Mouse (Mus musculus) forebrain, embryonic 11.5 days (tissue): ENCODE results near the gene Atp5mpl. TPM values are rescaled to one million over a fixed set of nuclear protein-coding genes. Genes with fewer than 3 reads are reported as not detected.

Experiments used
- ATAC-seq: fragments of 200-750 bp; cut with Nextera tagmentation; replicated peaks from 2 replicates; pipeline ENCODE4 v1.8.0; 2017; ENCODE audit warnings: moderate TSS enrichment; ENCODE audit not compliant: low FRiP score
- DNase-seq: peaks from one replicate; pipeline ENCODE4 v3.0.0-alpha.2; 2017; ENCODE audit warnings: low spot score
- H3K27ac ChIP-seq: fragments of 300-500 bp; sonication (generic); 2 replicates; pipeline ENCODE4 v1.5.1; 2014; ENCODE audit warnings: low read depth, low read length
- H3K27me3 ChIP-seq: fragments of 300-500 bp; sonication (generic); 2 replicates; pipeline ENCODE4 v1.6.1; 2014; ENCODE audit warnings: mild to moderate bottlenecking, low read length, mixed read lengths; ENCODE audit not compliant: control insufficient read depth, insufficient read depth
- H3K36me3 ChIP-seq: fragments of 300-500 bp; sonication (generic); 2 replicates; pipeline ENCODE4 v1.6.1; 2014; ENCODE audit warnings: mild to moderate bottlenecking, low read length, moderate library complexity, mixed read lengths; ENCODE audit not compliant: control insufficient read depth, insufficient read depth
- H3K4me1 ChIP-seq: fragments of 300-500 bp; sonication (generic); replicated peaks from 2 replicates; pipeline ENCODE4 v1.6.1; 2014; ENCODE audit warnings: low read length, mixed read lengths; ENCODE audit not compliant: control insufficient read depth, insufficient read depth
- H3K4me2 ChIP-seq: fragments of 300-500 bp; sonication (generic); 2 replicates; pipeline ENCODE4 v1.6.1; 2014; ENCODE audit warnings: low read depth, mild to moderate bottlenecking, low read length, moderate library complexity, mixed read lengths; ENCODE audit not compliant: severe bottlenecking
- H3K4me3 ChIP-seq: fragments of 300-500 bp; sonication (generic); 2 replicates; pipeline ENCODE4 v1.5.1; 2014; ENCODE audit warnings: low read depth, low read length
- H3K9ac ChIP-seq: fragments of 300-500 bp; sonication (generic); 2 replicates; pipeline ENCODE4 v1.6.1; 2014; ENCODE audit warnings: low read length
- H3K9me3 ChIP-seq: fragments of 300-500 bp; sonication (generic); 2 replicates; pipeline ENCODE4 v1.6.1; 2016; ENCODE audit warnings: low read length, mixed read lengths; ENCODE audit not compliant: control insufficient read depth
- WGBS: fragments of 180-500 bp; shearing (Covaris S2); extraction: QIAGEN DNeasy Blood & Tissue Kit; methylation state at CpG from one replicate; pipeline ENCODE4 v1.1.7; 2014; 5-methylcytosine and 5-hydroxymethylcytosine counted together
- polyA plus RNA-seq: library from polyadenylated mRNA; unstranded; fragments of >200 nt; fragmentation: Nextera tagmentation; extraction: Ambion mirVana; gene quantifications from 2 replicates; pipeline ENCODE4 v1.2.1, GENCODE M21; 2014

Gene Atp5mpl
- polyA plus RNA-seq, 1 experiment from 2014 or later: 551 TPM

DNA sequence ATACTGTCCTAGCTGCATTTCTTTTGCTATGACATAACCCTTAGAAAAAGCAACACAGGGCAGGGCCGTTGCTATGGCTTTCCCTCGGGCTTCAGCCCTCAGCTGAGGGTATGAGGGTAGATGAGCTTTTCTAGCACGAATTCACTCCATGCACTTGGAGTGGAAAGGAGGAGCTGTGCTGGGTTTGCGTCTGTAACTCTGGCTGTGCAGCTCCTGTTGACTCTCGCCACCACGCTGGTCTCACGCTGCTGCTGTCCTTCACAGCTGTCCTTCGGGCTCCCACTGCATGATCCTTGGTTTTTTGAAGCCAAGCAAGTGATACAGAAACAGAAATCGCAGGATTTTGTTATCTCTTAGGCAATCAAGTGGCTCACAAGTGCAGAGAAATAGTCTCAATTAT lies 20.0 kb upstream of the Atp5mpl start:
- H3K4me1 ChIP-seq: no peaks in the 10 kb centered on the region
- no peak overlapping the region for H3K9ac ChIP-seq
- no peaks in the 10 kb centered on the region for H3K27me3 ChIP-seq
- DNase-seq (no peak), ATAC-seq (no peak)
- no peak overlapping the region for H3K4me2 ChIP-seq
- H3K27ac ChIP-seq: no peak overlapping the region
- H3K36me3 ChIP-seq: no peaks in the 10 kb centered on the region
- WGBS: 52% methylated on average over 9 of the region's 9 CpGs
- H3K4me3 ChIP-seq: no peak overlapping the region
- H3K9me3 ChIP-seq: no peaks in the 10 kb centered on the region

DNA sequence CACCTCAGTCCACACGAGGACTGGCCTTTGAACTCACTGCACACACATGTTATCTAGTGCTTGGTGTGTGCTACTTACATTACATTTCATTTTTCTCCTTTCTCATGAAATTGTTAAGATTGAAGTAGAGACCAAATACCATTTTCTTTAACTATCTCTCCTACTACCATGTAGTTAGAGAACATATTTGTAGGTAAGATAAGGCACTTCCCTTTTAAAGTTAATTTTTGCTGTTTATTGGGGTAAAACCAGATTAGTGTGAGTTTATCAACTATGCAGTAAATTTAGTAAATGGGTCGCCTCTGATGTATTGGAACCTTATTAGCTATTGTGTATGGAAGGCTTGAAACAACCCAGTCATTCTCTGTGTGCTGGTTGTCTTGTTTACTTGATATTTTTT lies 16.4 kb upstream of the Atp5mpl start:
- no peak overlapping the region for H3K4me2 ChIP-seq
- no peaks in the 10 kb centered on the region for H3K9me3 ChIP-seq
- H3K27me3 ChIP-seq: no peaks in the 10 kb centered on the region
- DNase-seq (no peak), ATAC-seq (no peak)
- no peaks in the 10 kb centered on the region for H3K4me1 ChIP-seq
- no peaks in the 10 kb centered on the region for H3K36me3 ChIP-seq
- no peak overlapping the region for H3K4me3 ChIP-seq
- 78% methylated on average over 2 of the region's 2 CpGs for whole genome bisulfite sequencing
- no peak overlapping the region for H3K9ac ChIP-seq
- no peak overlapping the region for H3K27ac ChIP-seq

DNA sequence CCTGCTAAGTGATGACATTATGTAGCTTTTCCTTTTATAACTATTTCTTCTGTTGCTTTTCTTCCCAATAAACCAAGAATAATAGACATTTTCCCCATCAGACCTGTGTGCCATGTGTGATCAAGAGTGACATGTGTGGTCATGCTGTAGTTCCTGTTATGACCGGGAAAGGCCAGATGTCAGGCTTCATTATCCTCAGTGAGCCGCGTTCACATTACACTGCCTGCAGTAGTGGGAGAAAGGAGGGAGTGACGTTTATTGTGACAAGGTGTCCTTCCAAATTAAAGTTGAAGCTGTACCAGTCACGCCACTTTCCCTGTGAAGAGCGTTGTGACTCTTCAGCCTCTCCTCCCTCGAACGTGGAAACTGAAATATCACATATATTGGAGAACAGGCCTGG lies 15.1 kb upstream of the Atp5mpl start:
- Histone ChIP-seq H3K4me3 (no peak overlapping the region), H3K27me3 (no peaks in the 10 kb centered on the region), H3K4me2 (no peak overlapping the region), H3K4me1 (no peaks in the 10 kb centered on the region), H3K9ac (no peak overlapping the region), H3K36me3 (no peaks in the 10 kb centered on the region), H3K9me3 (no peaks in the 10 kb centered on the region), H3K27ac (no peak overlapping the region)
- WGBS: 82% methylated on average over 8 of the region's 8 CpGs
- ATAC-seq: no peak
- DNase-seq: no peak

DNA sequence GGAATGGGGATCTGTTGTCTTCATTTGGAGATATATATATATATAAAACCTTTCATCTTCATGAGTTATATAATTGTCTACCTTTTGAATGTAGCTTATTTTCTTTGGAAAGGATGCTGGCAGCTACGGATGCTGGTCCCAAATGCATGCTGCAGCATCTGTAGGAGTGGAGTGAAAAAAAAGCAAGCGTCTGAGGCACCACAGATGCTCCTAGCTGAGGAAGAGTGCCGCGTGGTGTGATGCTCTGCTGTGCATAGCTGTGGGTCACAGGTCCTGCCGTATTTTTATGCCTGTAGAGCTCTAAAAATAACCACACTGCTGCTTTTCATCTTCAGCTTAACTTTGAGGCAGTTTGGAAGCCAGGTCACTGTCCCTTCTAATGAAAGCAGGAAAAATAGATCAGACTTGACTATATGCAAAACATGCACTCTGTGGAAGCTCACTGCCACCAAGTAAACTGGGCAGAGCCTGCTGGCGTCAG lies 14.2 kb upstream of the Atp5mpl start, which contains the start of gene Rd3l:
Gene Rd3l, minus strand, starts transcription at position 431 of the 481 bp plus-strand sequence.
- no peaks in the 10 kb centered on the region for H3K9me3 ChIP-seq
- no peaks in the 10 kb centered on the region for H3K4me1 ChIP-seq
- no peak within 1 kb of the TSS for H3K4me3 ChIP-seq
- H3K9ac ChIP-seq: no peak within 1 kb of the TSS
- no peak for DNase-seq
- no peak for ATAC-seq
- no peak within 1 kb of the TSS for H3K4me2 ChIP-seq
- no peaks in the 10 kb centered on the region for H3K27me3 ChIP-seq
- no peaks in the 10 kb centered on the region for H3K36me3 ChIP-seq
- H3K27ac ChIP-seq: no peak within 1 kb of the TSS
- WGBS: 82% methylated on average over 6 of the region's 6 CpGs

DNA sequence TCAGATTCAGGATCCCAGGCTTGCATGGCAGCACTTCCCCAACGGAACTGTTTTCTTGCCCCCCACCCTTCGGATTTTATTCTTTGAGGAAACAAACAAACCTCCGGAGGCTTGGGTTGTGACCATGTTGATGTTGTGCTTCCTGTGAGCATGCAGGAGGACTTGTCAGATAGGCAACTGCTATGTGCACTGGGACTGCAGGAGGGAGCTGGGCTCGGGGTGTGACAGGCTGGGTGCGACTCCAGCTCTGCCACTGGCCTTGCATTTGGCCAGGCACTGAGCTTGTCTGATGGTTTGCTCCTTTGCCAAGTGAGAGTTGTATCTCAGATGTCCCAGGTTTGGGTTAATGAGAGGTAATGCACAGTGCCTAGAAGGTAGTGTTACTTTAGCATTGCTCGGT lies 11.5 kb upstream of the Atp5mpl start:
- Histone ChIP-seq H3K4me3 (no peak overlapping the region), H3K4me2 (no peak overlapping the region), H3K4me1 (no peaks in the 10 kb centered on the region), H3K9me3 (no peaks in the 10 kb centered on the region), H3K27me3 (no peaks in the 10 kb centered on the region), H3K36me3 (no peaks in the 10 kb centered on the region), H3K9ac (no peak overlapping the region), H3K27ac (no peak overlapping the region)
- DNase-seq: no peak
- no peak for ATAC-seq
- WGBS: 82% methylated on average over 6 of the region's 6 CpGs

DNA sequence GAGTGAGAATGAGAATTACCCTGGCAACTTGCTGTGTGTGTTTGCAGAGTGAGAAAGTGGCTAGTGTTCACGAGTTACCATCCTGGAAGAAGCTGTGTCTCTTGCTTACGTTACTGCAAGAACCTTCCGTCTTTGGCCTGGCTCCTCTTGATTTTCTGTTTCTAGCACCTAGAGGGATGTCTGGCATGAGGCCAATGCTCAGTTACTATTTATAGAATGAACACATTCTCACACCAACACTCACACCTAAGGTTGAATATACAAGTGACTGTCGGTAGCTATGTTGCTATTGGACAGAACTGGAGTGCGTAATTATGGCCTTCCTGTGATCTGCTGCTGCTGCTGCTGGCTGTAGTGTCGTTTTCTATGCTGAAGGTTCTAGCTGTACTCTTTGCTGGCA lies 10.4 kb upstream of the Atp5mpl start:
- WGBS: 77% methylated on average over 6 of the region's 6 CpGs
- H3K4me3 ChIP-seq: no peak overlapping the region
- ATAC-seq (no peak), DNase-seq (no peak)
- no peaks in the 10 kb centered on the region for H3K9me3 ChIP-seq
- no peak overlapping the region for H3K27ac ChIP-seq
- H3K36me3 ChIP-seq: no peaks in the 10 kb centered on the region
- H3K27me3 ChIP-seq: no peaks in the 10 kb centered on the region
- no peak overlapping the region for H3K9ac ChIP-seq
- H3K4me2 ChIP-seq: no peak overlapping the region
- H3K4me1 ChIP-seq: no peaks in the 10 kb centered on the region

DNA sequence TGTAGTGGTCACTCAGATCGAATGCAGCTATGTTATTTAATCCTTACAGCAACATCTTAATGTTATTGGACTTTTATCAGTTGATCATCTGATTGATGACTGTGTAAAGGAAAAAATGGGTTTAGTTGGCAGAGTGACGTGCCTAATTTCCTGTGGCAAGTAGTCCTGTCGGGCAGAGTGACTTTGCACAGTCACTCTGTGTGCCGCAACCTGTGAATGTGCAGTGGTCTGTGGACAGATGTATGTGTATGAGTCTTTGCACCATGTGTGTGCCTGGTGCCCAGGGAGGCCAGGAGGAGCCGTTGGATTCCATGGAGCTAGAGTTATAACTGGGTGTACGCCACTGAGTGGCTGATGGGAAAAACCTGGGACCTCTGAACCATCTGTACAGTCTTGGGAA lies 7.8 kb upstream of the Atp5mpl start:
- Histone ChIP-seq H3K9ac (no peak overlapping the region), H3K27me3 (no peaks in the 10 kb centered on the region), H3K27ac (no peak overlapping the region), H3K36me3 (no peaks in the 10 kb centered on the region), H3K4me3 (no peak overlapping the region), H3K4me2 (no peak overlapping the region), H3K4me1 (no peaks in the 10 kb centered on the region), H3K9me3 (no peaks in the 10 kb centered on the region)
- WGBS: 88% methylated on average over 6 of the region's 6 CpGs
- ATAC-seq (no peak), DNase-seq (no peak)

DNA sequence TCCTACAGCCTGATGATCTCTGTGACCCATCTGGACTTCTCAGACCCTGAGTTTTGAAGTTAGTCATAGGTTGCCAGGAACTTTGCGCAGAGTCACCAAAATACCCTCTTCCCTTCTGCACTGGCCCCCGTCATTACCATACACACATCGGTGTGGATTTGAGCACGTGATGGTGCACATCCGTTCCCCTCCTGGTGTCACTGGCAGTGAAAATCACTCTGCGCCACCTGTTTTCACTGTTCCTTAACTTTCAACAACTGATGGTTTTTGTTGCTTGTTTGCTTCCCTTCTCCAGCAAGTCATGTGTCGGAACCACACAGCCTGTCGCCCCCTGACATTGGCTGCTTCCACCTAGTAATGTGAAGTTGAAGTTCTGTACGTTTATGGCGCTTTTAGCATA lies 5.7 kb upstream of the Atp5mpl start:
- no peaks in the 10 kb centered on the region for H3K9me3 ChIP-seq
- H3K36me3 ChIP-seq: no peaks in the 10 kb centered on the region
- ATAC-seq (no peak), DNase-seq (no peak)
- no peak overlapping the region for H3K4me3 ChIP-seq
- H3K27ac ChIP-seq: no peak overlapping the region
- no peak overlapping the region for H3K4me2 ChIP-seq
- H3K9ac ChIP-seq: no peak overlapping the region
- WGBS: 91% methylated on average over 10 of the region's 10 CpGs
- H3K4me1 ChIP-seq: no peaks in the 10 kb centered on the region
- H3K27me3 ChIP-seq: no peaks in the 10 kb centered on the region

DNA sequence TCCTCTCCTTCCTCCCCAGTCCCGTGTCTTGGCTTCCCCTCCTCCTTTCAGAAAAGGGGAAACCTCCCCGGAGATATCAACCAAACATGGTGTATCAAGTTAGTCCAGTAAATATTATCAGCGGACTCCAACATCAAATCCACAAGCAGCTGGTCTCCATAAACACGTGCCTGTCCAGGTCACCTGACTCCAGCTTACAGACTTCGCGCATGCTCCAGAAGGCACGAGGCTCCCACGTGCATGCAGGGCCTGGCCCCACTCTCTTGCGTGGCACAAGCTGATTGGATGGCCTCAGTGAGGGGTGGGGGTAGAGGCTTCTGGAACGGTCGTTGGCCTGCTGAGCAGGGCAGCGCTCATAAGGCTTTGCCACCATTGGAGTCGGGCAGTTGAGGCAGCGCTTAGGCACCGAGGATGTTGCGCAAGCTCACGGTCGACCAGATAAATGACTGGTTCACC lies 4.5 kb upstream of the Atp5mpl start, which contains the start of gene Tdrd9:
Gene Tdrd9, plus strand, starts transcription at position 329 of the 456 bp plus-strand sequence.
- Histone ChIP-seq H3K4me1 (no peaks in the 10 kb centered on the region), H3K36me3 (no peaks in the 10 kb centered on the region), H3K9ac (no peak within 1 kb of the TSS), H3K9me3 (no peaks in the 10 kb centered on the region), H3K27ac (no peak within 1 kb of the TSS), H3K4me3 (no peak within 1 kb of the TSS), H3K4me2 (no peak within 1 kb of the TSS), H3K27me3 (no peaks in the 10 kb centered on the region)
- DNase-seq (no peak), ATAC-seq (no peak)
- 88% methylated on average over 18 of the region's 18 CpGs for WGBS
